Mouse (Mus musculus) heart, embryonic 15.5 days (tissue): Measurements from ENCODE around the gene Fignl2. TPM values are rescaled to one million over a fixed set of nuclear protein-coding genes. Genes with fewer than 3 reads are reported as not detected.

Experiments used
- ATAC-seq: fragments of 200-750 bp; cut with Nextera tagmentation; replicated peaks from 2 replicates; pipeline ENCODE4 v1.8.0; 2017; ENCODE audit warnings: low read depth, moderate TSS enrichment; ENCODE audit not compliant: insufficient number of reproducible peaks, insufficient read depth, low FRiP score
- H3K27ac ChIP-seq: fragments of 300-500 bp; sonication (generic); 2 replicates; pipeline ENCODE4 v1.5.1; 2015; ENCODE audit warnings: mild to moderate bottlenecking, inconsistent platforms
- H3K27me3 ChIP-seq: fragments of 300-500 bp; sonication (generic); 2 replicates; pipeline ENCODE4 v1.6.1; 2015; ENCODE audit warnings: inconsistent platforms
- H3K36me3 ChIP-seq: fragments of 300-500 bp; sonication (generic); 2 replicates; pipeline ENCODE4 v1.6.1; 2015; ENCODE audit warnings: mild to moderate bottlenecking, inconsistent platforms
- H3K4me1 ChIP-seq: fragments of 300-500 bp; sonication (generic); replicated peaks from 2 replicates; pipeline ENCODE4 v1.6.1; 2015; ENCODE audit warnings: inconsistent platforms
- H3K4me2 ChIP-seq: fragments of 300-500 bp; sonication (generic); 2 replicates; pipeline ENCODE4 v1.6.1; 2015; ENCODE audit warnings: inconsistent platforms, mild to moderate bottlenecking, moderate library complexity
- H3K4me3 ChIP-seq: fragments of 300-500 bp; sonication (generic); 2 replicates; pipeline ENCODE4 v1.5.1; 2015; ENCODE audit warnings: mild to moderate bottlenecking, inconsistent platforms
- H3K9ac ChIP-seq: fragments of 300-500 bp; sonication (generic); 2 replicates; pipeline ENCODE4 v1.6.1; 2015; ENCODE audit warnings: mild to moderate bottlenecking, inconsistent platforms
- H3K9me3 ChIP-seq: fragments of 300-500 bp; sonication (generic); replicated peaks from 2 replicates; pipeline ENCODE4 v1.6.1; 2016; ENCODE audit warnings: inconsistent platforms
- WGBS: fragments of 180-500 bp; shearing (Covaris S2); methylation state at CpG from one replicate; pipeline ENCODE4 v1.1.7; 2015; ENCODE audit warnings: mixed read lengths; 5-methylcytosine and 5-hydroxymethylcytosine counted together
- polyA plus RNA-seq: library from polyadenylated mRNA; unstranded; fragments of >200 nt; fragmentation: Nextera tagmentation; extraction: Ambion mirVana; gene quantifications from 2 replicates; pipeline ENCODE4 v1.2.1, GENCODE M21; 2015

Fignl2 gene
- polyA plus RNA-seq, 1 experiment from 2014 or later, result 0.03 TPM

DNA sequence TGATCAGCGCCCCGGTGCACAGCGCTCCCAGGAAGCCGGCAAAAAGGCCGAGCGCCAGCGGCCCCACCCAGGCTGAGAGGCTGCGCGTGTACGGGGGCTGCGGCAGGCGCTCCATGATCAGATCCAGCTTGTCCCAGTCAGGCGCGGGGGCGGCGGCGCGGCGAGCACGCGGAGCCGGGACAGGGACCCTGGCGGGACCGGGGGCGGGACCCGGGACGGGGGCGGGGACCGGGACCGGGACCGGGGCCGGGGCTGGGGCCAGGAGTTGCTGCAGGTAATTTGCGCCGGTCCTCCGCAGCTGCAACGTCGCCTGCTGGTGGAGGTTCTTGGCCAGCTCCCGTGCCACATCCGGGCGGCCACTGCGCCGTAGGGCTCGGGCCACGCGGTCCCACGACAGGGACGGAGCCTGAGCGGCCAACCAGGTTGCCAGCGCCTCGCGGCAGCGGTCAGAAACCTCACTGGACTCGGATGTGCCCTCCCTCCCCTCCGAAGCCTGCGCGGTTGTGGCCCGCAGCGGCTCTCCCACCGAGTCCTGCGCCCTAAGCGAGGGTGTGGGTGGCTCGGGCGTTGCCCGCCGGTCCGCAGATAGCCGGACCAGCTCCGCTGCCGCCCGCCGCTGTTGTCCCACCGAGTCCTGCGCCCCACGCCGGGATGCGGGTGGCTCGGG, 31.7 kb downstream of the Fignl2 start:
- Histone ChIP-seq H3K4me1 (peaks cover 17% of the 10 kb centered on the region), H3K4me3 (peak overlapping the region; percentile 54), H3K9me3 (no peaks in the 10 kb centered on the region), H3K4me2 (peak overlapping the region; percentile 94), H3K9ac (peak overlapping the region; percentile 25; the same call in 1 of the 2 replicates), H3K36me3 (no peaks in the 10 kb centered on the region), H3K27ac (no peak overlapping the region), H3K27me3 (peaks cover 95% of the 10 kb centered on the region)
- WGBS, result under 1% methylated on average over 77 of the region's 77 CpGs
- no peak; the same call in 1 of the 2 replicates for ATAC-seq

DNA sequence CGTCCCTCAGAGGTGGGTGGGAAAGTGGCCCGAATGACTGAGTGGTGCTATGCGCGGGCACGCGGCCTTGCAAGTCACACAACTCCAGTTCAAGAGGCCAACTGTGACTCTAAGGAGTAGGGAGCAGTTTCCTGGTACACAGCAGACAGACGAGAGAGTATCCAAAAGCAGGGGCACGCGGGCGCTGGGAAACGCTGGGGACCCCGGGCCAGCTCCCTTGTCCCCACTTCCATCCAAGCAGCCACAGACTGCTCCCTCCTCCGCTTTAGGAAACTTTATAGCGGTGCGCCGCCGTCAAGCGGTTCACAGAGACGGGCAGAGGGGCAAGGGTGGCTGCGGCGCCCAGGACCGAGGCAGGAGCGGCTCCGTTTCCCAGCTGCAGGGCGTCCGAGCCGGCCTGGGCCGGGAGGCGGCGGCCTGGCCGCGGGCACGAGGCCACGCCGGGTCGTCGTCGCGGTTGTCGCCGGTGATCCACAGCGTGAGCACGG, 32.3 kb downstream of the Fignl2 start:
- no peak overlapping the region for H3K27ac ChIP-seq
- ATAC-seq, result no peak
- H3K4me1 ChIP-seq, result peaks cover 17% of the 10 kb centered on the region

DNA sequence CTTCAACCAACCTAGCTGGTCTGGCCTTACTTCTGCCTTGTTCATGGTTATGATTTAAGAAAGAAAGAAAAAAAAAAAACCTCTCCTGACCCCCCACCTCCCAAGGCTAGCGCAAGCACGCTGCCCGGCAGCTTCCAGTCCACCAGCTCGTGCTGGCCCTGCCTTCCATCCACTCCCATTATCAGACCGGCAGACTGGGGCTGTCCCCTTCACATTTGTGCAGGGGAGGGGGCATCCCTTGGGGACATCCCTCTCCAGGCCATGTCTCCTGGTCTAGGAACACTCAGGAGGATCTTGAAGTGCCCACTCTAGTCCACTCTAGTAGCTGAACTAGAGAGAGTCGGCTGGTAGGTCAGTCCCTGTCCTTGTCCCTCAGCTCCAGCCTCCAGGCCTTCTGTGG, 33.8 kb downstream of the Fignl2 start:
- no peak for ATAC-seq
- H3K4me3 ChIP-seq, result no peak overlapping the region
- no peaks in the 10 kb centered on the region for H3K36me3 ChIP-seq
- 37% methylated on average over 6 of the region's 6 CpGs for WGBS
- no peak overlapping the region for H3K27ac ChIP-seq
- peaks cover 17% of the 10 kb centered on the region for H3K4me1 ChIP-seq
- H3K9me3 ChIP-seq, result no peaks in the 10 kb centered on the region
- H3K4me2 ChIP-seq, result no peak overlapping the region
- H3K9ac ChIP-seq, result no peak overlapping the region
- H3K27me3 ChIP-seq, result peaks cover 95% of the 10 kb centered on the region

More for the DNA sequence above, 32.3 kb downstream of the Fignl2 start:
- 3% methylated on average over 43 of the region's 43 CpGs for WGBS
- H3K27me3 ChIP-seq, result peaks cover 95% of the 10 kb centered on the region
- peak overlapping the region; percentile 94 for H3K4me2 ChIP-seq
- H3K9ac ChIP-seq, result peak overlapping the region; percentile 25; the same call in 1 of the 2 replicates
- no peaks in the 10 kb centered on the region for H3K36me3 ChIP-seq
- no peaks in the 10 kb centered on the region for H3K9me3 ChIP-seq
- peak overlapping the region; percentile 54 for H3K4me3 ChIP-seq

DNA sequence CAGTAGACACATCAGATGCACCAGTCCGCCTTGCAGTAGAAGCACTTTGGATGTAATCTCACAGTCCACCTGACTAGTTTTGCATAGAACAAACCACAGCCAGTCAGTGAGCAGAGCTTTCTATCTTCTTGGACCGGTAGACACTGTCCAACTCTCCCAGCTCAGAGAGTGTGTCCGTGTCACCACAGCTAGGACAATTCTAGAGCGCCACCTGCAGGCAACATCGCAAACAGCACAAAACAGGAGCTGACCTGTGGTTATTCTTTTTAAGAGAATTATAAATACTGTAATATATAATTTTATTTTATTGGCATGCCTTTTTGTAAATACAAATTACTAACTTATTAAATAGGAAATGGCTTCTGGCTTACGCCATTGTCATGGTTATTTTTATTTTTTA, 35.8 kb downstream of the Fignl2 start:
- Histone ChIP-seq H3K27me3 (peaks cover 94% of the 10 kb centered on the region), H3K4me2 (no peak overlapping the region), H3K9me3 (no peaks in the 10 kb centered on the region), H3K9ac (no peak overlapping the region), H3K4me3 (no peak overlapping the region), H3K36me3 (no peaks in the 10 kb centered on the region), H3K27ac (no peak overlapping the region), H3K4me1 (peaks cover 17% of the 10 kb centered on the region)
- no peak for ATAC-seq
- 22% methylated on average over 6 of the region's 6 CpGs for WGBS

- no peak overlapping the region for H3K9ac ChIP-seq
- peaks cover 12% of the 10 kb centered on the region for H3K4me1 ChIP-seq
- no peaks in the 10 kb centered on the region for H3K36me3 ChIP-seq
- H3K27ac ChIP-seq, result no peak overlapping the region
- H3K4me2 ChIP-seq, result no peak overlapping the region
- no peaks in the 10 kb centered on the region for H3K9me3 ChIP-seq
- no peak overlapping the region for H3K4me3 ChIP-seq
- H3K27me3 ChIP-seq, result peaks cover 91% of the 10 kb centered on the region
- no peak for ATAC-seq
- WGBS, result 44% methylated on average over 6 of the region's 6 CpGs
Measured at GRCm38 (mm10) chr15:101041966-101042365, 36.4 kb downstream of the Fignl2 start.

GRCm38 (mm10) chr15:101039651-101040050, 38.7 kb downstream of the Fignl2 start:
- H3K9me3 ChIP-seq, result no peaks in the 10 kb centered on the region
- no peaks in the 10 kb centered on the region for H3K4me1 ChIP-seq
- H3K27me3 ChIP-seq, result peaks cover 69% of the 10 kb centered on the region
- no peak for ATAC-seq
- H3K9ac ChIP-seq, result no peak overlapping the region
- H3K4me3 ChIP-seq, result no peak overlapping the region
- no peak overlapping the region for H3K4me2 ChIP-seq
- H3K36me3 ChIP-seq, result no peaks in the 10 kb centered on the region
- 47% methylated on average over 17 of the region's 17 CpGs for WGBS
- H3K27ac ChIP-seq, result no peak overlapping the region

DNA sequence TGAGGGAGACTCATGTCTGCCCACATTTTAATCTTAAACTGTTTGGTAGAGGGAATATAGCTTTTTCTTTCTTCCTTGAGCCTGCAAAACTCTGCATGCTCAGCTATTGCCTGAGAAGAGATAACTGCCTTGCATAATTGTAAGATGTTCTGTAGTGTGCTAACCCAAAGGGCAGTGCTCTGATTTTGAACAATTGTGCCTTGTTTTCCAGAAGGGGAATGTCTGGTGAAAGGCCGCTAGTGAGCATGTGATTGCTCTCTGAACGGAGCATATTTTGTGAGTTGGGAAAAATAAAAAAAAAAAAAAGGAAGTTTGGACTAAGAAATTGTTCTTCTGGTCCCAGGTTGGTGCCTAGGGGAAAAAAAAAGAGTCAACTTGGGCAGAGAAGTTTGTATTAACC, 49.4 kb downstream of the Fignl2 start:
- no peak overlapping the region for H3K4me3 ChIP-seq
- no peak overlapping the region for H3K9ac ChIP-seq
- no peak overlapping the region for H3K4me2 ChIP-seq
- peaks cover 40% of the 10 kb centered on the region for H3K27me3 ChIP-seq
- no peak for ATAC-seq
- no peak overlapping the region for H3K27ac ChIP-seq
- no peaks in the 10 kb centered on the region for H3K9me3 ChIP-seq
- no peaks in the 10 kb centered on the region for H3K36me3 ChIP-seq
- 65% methylated on average over 2 of the region's 2 CpGs for WGBS
- no peaks in the 10 kb centered on the region for H3K4me1 ChIP-seq

DNA sequence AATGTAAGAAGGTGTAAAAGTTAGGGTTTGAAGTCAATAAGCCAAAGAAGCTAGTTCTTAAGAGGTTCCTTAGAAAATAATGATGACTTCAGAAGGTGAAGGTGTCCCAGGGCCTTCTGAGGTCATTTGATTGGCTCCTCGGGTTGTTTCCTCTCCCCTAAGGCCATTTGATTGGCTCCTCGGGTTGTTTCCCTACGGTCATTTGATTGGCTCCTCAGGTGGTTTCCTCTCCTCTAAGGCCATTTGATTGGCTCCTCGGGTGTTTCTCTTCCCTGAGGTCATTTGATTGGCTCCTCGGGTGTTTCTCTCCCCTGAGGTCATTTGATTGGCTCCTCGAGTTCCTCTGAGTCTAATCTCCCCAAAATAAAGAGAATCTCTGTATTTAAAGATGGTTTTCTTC, 67.0 kb downstream of the Fignl2 start:
- H3K27me3 ChIP-seq, result peaks cover 19% of the 10 kb centered on the region
- no peak overlapping the region for H3K9ac ChIP-seq
- no peak for ATAC-seq
- whole genome bisulfite sequencing, result 73% methylated on average over 6 of the region's 6 CpGs
- no peaks in the 10 kb centered on the region for H3K9me3 ChIP-seq
- H3K36me3 ChIP-seq, result no peaks in the 10 kb centered on the region
- H3K4me3 ChIP-seq, result no peak overlapping the region
- H3K4me1 ChIP-seq, result peaks cover 6% of the 10 kb centered on the region
- no peak overlapping the region for H3K27ac ChIP-seq
- no peak overlapping the region for H3K4me2 ChIP-seq

DNA sequence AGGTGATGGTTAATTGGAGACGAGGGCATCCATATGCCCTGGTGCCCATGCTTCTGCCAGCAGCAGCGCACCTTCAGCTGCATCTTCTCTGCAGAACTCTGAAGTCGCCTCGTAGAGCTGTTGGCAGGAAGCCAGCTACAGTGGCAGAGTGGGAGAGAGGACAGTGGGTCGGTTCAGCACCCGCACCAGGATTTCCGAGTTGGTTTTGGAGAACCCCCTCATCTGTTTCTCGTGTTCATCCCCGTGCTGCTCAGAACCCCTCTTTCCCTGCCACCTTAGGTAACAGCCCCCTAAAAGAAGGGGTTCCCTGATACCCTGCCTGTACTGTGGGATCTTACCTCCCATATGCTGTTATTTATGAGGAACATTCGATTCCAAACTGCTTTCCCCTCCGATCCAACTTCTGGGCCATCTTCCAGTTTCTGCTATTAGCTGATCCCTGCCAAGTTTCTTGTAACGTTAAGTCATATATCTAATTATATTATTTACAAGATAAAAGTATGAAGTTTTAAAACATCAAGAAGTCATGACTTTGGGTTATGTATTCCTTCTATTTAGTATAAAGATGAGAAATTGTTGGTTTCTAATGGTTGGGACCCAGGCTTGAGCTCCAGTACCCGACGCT, 69.9 kb downstream of the Fignl2 start:
- no peaks in the 10 kb centered on the region for H3K9me3 ChIP-seq
- no peak overlapping the region for H3K27ac ChIP-seq
- H3K9ac ChIP-seq, result no peak overlapping the region
- ATAC-seq, result no peak
- H3K27me3 ChIP-seq, result peaks cover 24% of the 10 kb centered on the region
- WGBS, result 66% methylated on average over 14 of the region's 14 CpGs
- H3K4me3 ChIP-seq, result no peak overlapping the region
- no peak overlapping the region for H3K4me2 ChIP-seq
- H3K36me3 ChIP-seq, result no peaks in the 10 kb centered on the region
- H3K4me1 ChIP-seq, result peaks cover 6% of the 10 kb centered on the region

DNA sequence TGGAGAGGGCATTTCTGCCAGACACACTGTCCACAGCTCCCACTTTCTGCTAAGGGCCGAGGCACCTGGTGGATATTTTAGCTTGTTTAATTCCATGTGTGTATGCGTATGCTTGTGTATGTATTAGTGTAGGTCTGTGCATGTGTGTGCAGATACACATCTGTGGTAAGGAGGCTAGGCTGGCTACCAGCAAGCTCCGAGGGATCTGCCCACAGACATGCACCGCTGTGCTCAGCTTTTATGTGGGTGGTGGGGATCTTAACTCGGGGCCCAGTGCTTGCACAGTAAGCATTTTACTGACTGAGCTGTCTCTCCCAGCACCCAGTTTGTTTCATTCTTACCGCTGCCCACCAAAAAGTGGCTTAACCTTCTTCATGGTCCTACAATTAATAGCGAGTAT, 71.1 kb downstream of the Fignl2 start:
- Histone ChIP-seq H3K9ac (no peak overlapping the region), H3K4me2 (peak overlapping the region; percentile 76), H3K27ac (no peak overlapping the region), H3K9me3 (no peaks in the 10 kb centered on the region), H3K27me3 (peaks cover 24% of the 10 kb centered on the region), H3K36me3 (no peaks in the 10 kb centered on the region), H3K4me3 (peak overlapping the region; percentile 53; the same call in 1 of the 2 replicates), H3K4me1 (peaks cover 6% of the 10 kb centered on the region)
- WGBS, result 70% methylated on average over 7 of the region's 7 CpGs
- no peak for ATAC-seq

DNA sequence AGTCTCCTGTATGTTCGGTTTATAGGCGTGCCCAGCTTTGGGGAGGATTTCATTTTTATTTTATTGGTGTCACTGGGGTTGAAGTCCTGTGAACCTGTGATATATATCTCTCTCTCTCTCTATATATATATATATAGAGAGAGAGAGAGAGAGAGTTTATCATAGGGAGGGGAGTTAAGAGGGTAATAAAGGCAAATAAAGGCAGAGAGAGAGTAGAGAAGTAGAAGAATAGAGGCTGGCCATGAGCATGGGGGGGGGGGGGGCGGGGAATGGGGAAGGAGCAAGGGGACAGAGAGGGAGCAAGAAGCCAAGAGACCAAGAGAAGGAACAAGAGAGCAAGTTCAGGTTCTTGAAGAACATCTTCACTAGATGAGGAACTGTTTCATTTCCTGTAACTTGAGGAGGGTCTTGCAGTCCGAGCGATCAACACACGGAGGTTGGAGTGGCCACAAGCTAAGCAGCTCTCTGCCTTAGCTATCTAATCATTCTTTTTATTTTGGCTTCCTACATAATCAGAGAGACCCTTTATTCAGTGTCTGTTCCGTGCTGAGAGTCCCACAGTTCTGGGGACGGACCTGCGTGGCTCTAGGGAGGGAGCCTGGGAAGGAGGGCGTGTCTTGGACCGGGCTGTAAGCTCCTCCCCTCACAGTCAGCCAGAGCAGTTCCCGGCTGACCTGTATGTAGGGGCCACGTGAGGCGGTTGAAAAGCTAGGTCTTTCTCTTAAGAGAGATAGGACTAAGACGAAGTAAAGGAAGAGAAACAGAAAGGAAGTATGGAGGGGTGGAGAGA, 71.9 kb downstream of the Fignl2 start:
- H3K4me1 ChIP-seq, result peaks cover 6% of the 10 kb centered on the region
- H3K9me3 ChIP-seq, result no peaks in the 10 kb centered on the region
- H3K4me2 ChIP-seq, result peak overlapping the region; percentile 76
- no peaks in the 10 kb centered on the region for H3K36me3 ChIP-seq
- H3K27ac ChIP-seq, result no peak overlapping the region
- H3K27me3 ChIP-seq, result peaks cover 24% of the 10 kb centered on the region
- peak; percentile 87 for ATAC-seq
- 14% methylated on average over 14 of the region's 15 CpGs for WGBS
- peak overlapping the region; percentile 53 for H3K4me3 ChIP-seq
- H3K9ac ChIP-seq, result peak overlapping the region; percentile 40; the same call in 1 of the 2 replicates
